Mouse (Mus musculus) forebrain, embryonic 14.5 days (tissue): ENCODE measurements at regions not wholly inside any gene's neighbourhood (a gene's known extent, or its start where the extent isn't known, plus 50 kb on each side); places are given as distances from the start of the nearest gene placed in this dataset.

Experiments
- ATAC-seq: fragments of 200-750 bp; cut with Nextera tagmentation; 2 replicates; pipeline ENCODE4 v1.8.0; 2017; ENCODE audit warnings: mild to moderate bottlenecking, moderate library complexity
- DNase-seq: peaks from one replicate; pipeline ENCODE4 v3.0.0-alpha.2; 2015; ENCODE audit warnings: low spot score
- H3K27ac ChIP-seq: fragments of 300-500 bp; sonication (generic); 2 replicates; pipeline ENCODE4 v1.5.1; 2014; ENCODE audit warnings: low read depth, mild to moderate bottlenecking, control low read depth, low read length, moderate library complexity
- H3K27me3 ChIP-seq: fragments of 300-500 bp; sonication (generic); replicated peaks from 2 replicates; pipeline ENCODE4 v1.6.1; 2014; ENCODE audit warnings: low read length, control low read depth, mixed read lengths; ENCODE audit not compliant: control insufficient read depth, insufficient read depth
- H3K36me3 ChIP-seq: fragments of 300-500 bp; sonication (generic); 2 replicates; pipeline ENCODE4 v1.6.1; 2014; ENCODE audit warnings: low read length, control low read depth; ENCODE audit not compliant: control insufficient read depth, insufficient read depth
- H3K4me1 ChIP-seq: fragments of 300-500 bp; sonication (generic); 2 replicates; pipeline ENCODE4 v1.6.1; 2014; ENCODE audit warnings: antibody characterized with exemption, low read length, control low read depth; ENCODE audit not compliant: control insufficient read depth, insufficient read depth
- H3K4me2 ChIP-seq: fragments of 300-500 bp; sonication (generic); 2 replicates; pipeline ENCODE4 v1.6.1; 2014; ENCODE audit warnings: mild to moderate bottlenecking, control low read depth, low read length
- H3K4me3 ChIP-seq: fragments of 300-500 bp; sonication (generic); 2 replicates; pipeline ENCODE4 v1.5.1; 2014; ENCODE audit warnings: low read depth, low read length, control low read depth
- H3K9ac ChIP-seq: fragments of 300-500 bp; sonication (generic); 2 replicates; pipeline ENCODE4 v1.6.1; 2014; ENCODE audit warnings: mild to moderate bottlenecking, low read length, control low read depth, moderate library complexity
- H3K9me3 ChIP-seq: fragments of 300-500 bp; sonication (generic); replicated peaks from 2 replicates; pipeline ENCODE4 v1.6.1; 2016; ENCODE audit warnings: low read length, control low read depth, mixed read lengths; ENCODE audit not compliant: control insufficient read depth
- WGBS: fragments of 180-500 bp; shearing (Covaris S2); extraction: QIAGEN DNeasy Blood & Tissue Kit; methylation state at CpG from one replicate; pipeline ENCODE4 v1.1.7; 2014; 5-methylcytosine and 5-hydroxymethylcytosine counted together

GRCm38 (mm10) chr3:20819586-20819985 lies 452.6 kb upstream of the Agtr1b start:
- H3K36me3 ChIP-seq, result no peaks in the 10 kb centered on the region
- ATAC-seq, result peak; percentile 40; the same call in 1 of the 2 replicates
- WGBS, result 24% methylated on average over 1 of the region's 1 CpGs
- no peaks in the 10 kb centered on the region for H3K27me3 ChIP-seq
- no peaks in the 10 kb centered on the region for H3K9me3 ChIP-seq
- no peak overlapping the region for H3K4me3 ChIP-seq
- H3K4me1 ChIP-seq, result no peaks in the 10 kb centered on the region
- H3K9ac ChIP-seq, result no peak overlapping the region
- peak; percentile 43 for DNase-seq
- H3K27ac ChIP-seq, result no peak overlapping the region
- no peak overlapping the region for H3K4me2 ChIP-seq

- H3K9me3 ChIP-seq, result no peaks in the 10 kb centered on the region
- H3K27me3 ChIP-seq, result no peaks in the 10 kb centered on the region
- no peak overlapping the region for H3K9ac ChIP-seq
- H3K4me1 ChIP-seq, result no peaks in the 10 kb centered on the region
- no peak for ATAC-seq
- no peak for DNase-seq
- no peaks in the 10 kb centered on the region for H3K36me3 ChIP-seq
- no peak overlapping the region for H3K27ac ChIP-seq
- H3K4me2 ChIP-seq, result no peak overlapping the region
- no peak overlapping the region for H3K4me3 ChIP-seq
- 56% methylated on average over 1 of the region's 1 CpGs for WGBS
These were observed 449.6 kb upstream of the Agtr1b start for GRCm38 (mm10) chr3:20816613-20817012.

DNA sequence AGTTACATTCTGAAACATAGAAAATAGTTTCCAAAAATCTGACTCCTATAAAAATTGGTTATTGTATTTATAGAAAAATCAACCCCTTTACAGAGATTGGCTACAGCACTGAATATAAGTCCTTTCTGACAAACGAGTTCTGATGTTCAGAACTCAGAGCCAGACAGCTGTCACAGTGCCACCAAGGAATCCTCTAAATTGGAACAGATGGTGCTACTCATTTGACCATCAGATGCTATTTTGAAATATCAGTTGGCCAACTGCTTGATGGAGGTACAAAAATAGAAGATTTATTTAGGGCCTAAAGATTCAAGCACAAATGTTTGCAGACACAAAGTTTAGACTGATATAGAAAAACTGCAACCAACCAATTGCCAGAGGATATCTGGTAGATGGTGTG lies 427.3 kb upstream of the Agtr1b start:
- Histone ChIP-seq H3K4me1 (no peaks in the 10 kb centered on the region), H3K9me3 (no peaks in the 10 kb centered on the region), H3K36me3 (no peaks in the 10 kb centered on the region), H3K4me2 (no peak overlapping the region), H3K4me3 (no peak overlapping the region), H3K9ac (no peak overlapping the region), H3K27ac (no peak overlapping the region), H3K27me3 (no peaks in the 10 kb centered on the region)
- WGBS, result 38% methylated on average over 1 of the region's 1 CpGs
- DNase-seq, result peak; percentile 50
- ATAC-seq, result no peak

DNA sequence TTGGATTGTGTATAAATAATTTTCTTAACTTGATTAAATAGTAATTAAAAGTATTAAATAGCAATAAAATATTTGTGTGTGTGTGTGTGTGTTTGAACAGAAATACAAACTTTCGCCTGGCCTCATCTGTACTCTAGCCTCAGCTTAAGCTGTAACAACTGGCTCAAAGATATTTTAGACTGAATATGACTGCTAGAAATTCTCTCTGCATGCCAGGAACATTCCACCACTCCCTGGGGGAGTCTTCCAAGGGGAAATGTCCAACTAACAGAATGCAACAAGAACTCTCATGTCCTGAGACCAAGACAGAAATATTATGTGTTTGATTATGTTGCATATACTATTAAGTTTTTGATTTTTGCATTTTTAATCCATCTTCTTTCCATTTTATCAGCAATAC lies 425.5 kb upstream of the Agtr1b start:
- Histone ChIP-seq H3K9ac (no peak overlapping the region), H3K9me3 (no peaks in the 10 kb centered on the region), H3K4me3 (no peak overlapping the region), H3K36me3 (no peaks in the 10 kb centered on the region), H3K27ac (no peak overlapping the region), H3K27me3 (no peaks in the 10 kb centered on the region), H3K4me1 (no peaks in the 10 kb centered on the region), H3K4me2 (no peak overlapping the region)
- DNase-seq, result no peak
- ATAC-seq, result no peak
- 97% methylated on average over 1 of the region's 1 CpGs for WGBS

- H3K27ac ChIP-seq, result no peak overlapping the region
- DNase-seq (no peak), ATAC-seq (no peak)
- no peak overlapping the region for H3K4me3 ChIP-seq
- no peak overlapping the region for H3K9ac ChIP-seq
- H3K4me1 ChIP-seq, result peaks cover 5% of the 10 kb centered on the region; the same call in 1 of the 2 replicates
- H3K36me3 ChIP-seq, result no peaks in the 10 kb centered on the region
- H3K4me2 ChIP-seq, result no peak overlapping the region
- no peaks in the 10 kb centered on the region for H3K9me3 ChIP-seq
- no peaks in the 10 kb centered on the region for H3K27me3 ChIP-seq
These were observed 410.9 kb upstream of the Agtr1b start for GRCm38 (mm10) chr3:20777883-20778282.

GRCm38 (mm10) chr3:20776964-20777304 lies 410.0 kb upstream of the Agtr1b start:
- H3K36me3 ChIP-seq, result no peaks in the 10 kb centered on the region
- H3K4me1 ChIP-seq, result peaks cover 5% of the 10 kb centered on the region; the same call in 1 of the 2 replicates
- H3K4me3 ChIP-seq, result no peak overlapping the region
- no peak overlapping the region for H3K9ac ChIP-seq
- DNase-seq (no peak), ATAC-seq (no peak)
- no peaks in the 10 kb centered on the region for H3K9me3 ChIP-seq
- no peaks in the 10 kb centered on the region for H3K27me3 ChIP-seq
- H3K27ac ChIP-seq, result peak overlapping the region; percentile 45; the same call in 1 of the 2 replicates
- H3K4me2 ChIP-seq, result no peak overlapping the region
- WGBS, result 17% methylated on average over 2 of the region's 2 CpGs

DNA sequence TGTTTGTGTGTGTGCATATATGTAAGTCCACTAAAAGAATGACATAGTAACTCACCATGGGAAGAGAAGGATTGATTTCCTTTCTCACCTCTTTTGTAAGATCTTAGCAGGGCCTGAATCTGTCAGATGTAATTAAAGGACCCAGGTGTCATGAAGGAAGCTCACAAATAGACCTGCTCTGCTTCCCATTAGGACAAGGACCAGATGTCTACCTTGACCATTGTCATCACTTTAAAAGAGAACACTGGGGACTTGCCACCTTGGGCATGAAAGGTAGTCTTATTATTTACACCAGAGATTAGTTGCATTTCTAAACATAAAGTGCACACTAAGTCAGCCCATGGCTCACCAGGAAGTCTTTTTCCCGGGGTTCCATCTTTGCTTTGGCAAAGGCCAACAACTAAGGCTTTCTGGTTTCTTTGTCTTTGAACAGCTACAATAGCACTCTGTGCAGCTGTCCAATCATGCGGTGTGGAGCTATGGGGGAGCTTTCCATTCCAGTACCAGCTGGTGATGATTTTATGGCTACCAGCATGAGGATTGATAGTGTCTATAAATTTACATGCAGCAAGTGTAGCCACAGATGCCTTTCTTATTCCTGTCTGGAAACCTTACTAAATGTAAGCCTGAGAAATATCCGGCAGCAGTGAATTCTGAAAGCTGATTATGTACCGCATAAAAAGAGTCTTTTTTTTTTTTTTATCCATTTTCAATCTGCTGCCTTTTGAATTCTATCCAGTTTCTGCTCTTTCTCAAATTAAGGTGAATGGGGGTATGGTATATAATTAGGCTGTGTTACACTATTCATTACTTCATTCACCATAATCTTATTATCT lies 409.4 kb upstream of the Agtr1b start:
- peak; percentile 95 for ATAC-seq
- no peaks in the 10 kb centered on the region for H3K9me3 ChIP-seq
- no peak overlapping the region for H3K9ac ChIP-seq
- H3K27me3 ChIP-seq, result no peaks in the 10 kb centered on the region
- 10% methylated on average over 4 of the region's 4 CpGs for WGBS
- DNase-seq, result peak; percentile 87
- H3K4me3 ChIP-seq, result no peak overlapping the region
- H3K27ac ChIP-seq, result peak overlapping the region; percentile 78
- peaks cover 5% of the 10 kb centered on the region; the same call in 1 of the 2 replicates for H3K4me1 ChIP-seq
- no peak overlapping the region for H3K4me2 ChIP-seq
- H3K36me3 ChIP-seq, result no peaks in the 10 kb centered on the region

GRCm38 (mm10) chr3:20734302-20734701 lies 367.3 kb upstream of the Agtr1b start:
- DNase-seq (no peak), ATAC-seq (no peak)
- Histone ChIP-seq H3K27me3 (no peaks in the 10 kb centered on the region), H3K4me2 (no peak overlapping the region), H3K9me3 (no peaks in the 10 kb centered on the region), H3K4me3 (no peak overlapping the region), H3K9ac (no peak overlapping the region), H3K27ac (no peak overlapping the region), H3K36me3 (no peaks in the 10 kb centered on the region), H3K4me1 (no peaks in the 10 kb centered on the region)
- WGBS, result 69% methylated on average over 3 of the region's 3 CpGs

DNA sequence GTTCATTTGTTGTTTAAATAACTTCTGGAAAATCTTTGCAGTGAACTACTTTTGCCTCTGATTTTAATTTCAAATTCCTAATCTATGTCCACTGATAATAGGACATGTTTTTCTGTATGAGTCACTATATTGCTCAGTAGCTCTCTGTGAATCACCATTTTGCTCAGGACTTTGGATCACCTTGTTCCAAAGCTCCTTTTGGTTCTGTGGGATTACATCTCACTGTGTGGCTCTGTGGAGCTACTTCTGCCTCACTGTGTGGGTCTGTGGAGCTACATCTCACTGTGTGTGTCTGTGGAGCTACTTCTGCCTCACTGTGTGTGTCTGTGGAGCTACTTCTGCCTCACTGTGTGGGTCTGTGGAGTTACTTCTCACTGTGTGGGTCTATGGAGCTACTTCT lies 365.0 kb upstream of the Agtr1b start:
- Histone ChIP-seq H3K4me3 (no peak overlapping the region), H3K9ac (no peak overlapping the region), H3K4me1 (no peaks in the 10 kb centered on the region), H3K9me3 (no peaks in the 10 kb centered on the region), H3K36me3 (no peaks in the 10 kb centered on the region), H3K27me3 (no peaks in the 10 kb centered on the region), H3K4me2 (no peak overlapping the region), H3K27ac (no peak overlapping the region)
- no peak for ATAC-seq
- no peak for DNase-seq
